Mouse (Mus musculus): ENCODE measurements around the gene Brat1. TPM values are rescaled to one million over a fixed set of nuclear protein-coding genes. Genes with fewer than 3 reads are reported as not detected.

Gene Brat1
- 13.9 and 14.8 TPM in 2 replicates for total RNA-seq (2023)

GRCm38 (mm10) chr5:140704378-140705251, at the start of gene Brat1:
Gene Brat1 (plus strand): TSS chr5:140705011.

GRCm38 (mm10) chr5:140702103-140702513, 2.7 kb upstream of the Brat1 start, which contains the start of gene Iqce:
Gene Iqce (minus strand): TSS chr5:140702378.

GRCm38 (mm10) chr5:140723822-140724221, 19.0 kb downstream of the Brat1 start, which contains the start of gene Amz1:
Gene Amz1 (plus strand): TSS chr5:140724127.

Other genes with a start within 250 kb of the Brat1 start
- 109 and 110 TPM in 2 replicates for gene Chst12, start 199.5 kb upstream of the Brat1 start, total RNA-seq (2023)
- not detected in 2 replicates for gene Grifin, start 139.9 kb upstream of the Brat1 start, total RNA-seq (2023)
- gene Lfng, start 97.7 kb upstream of the Brat1 start, total RNA-seq (2023) = 60.4 and 65.0 TPM in 2 replicates
- gene Ttyh3, start 56.0 kb upstream of the Brat1 start, total RNA-seq (2023) = 94.7 and 115 TPM in 2 replicates
- 10.2 and 13.0 TPM in 2 replicates for gene Iqce, start 2.6 kb upstream of the Brat1 start, total RNA-seq (2023)
- 1.8 and 2.7 TPM in 2 replicates for gene Amz1, start 19.1 kb downstream of the Brat1 start, total RNA-seq (2023)
- gene Gna12, start 125.4 kb downstream of the Brat1 start, total RNA-seq (2023) = 22.0 and 27.7 TPM in 2 replicates